ENCODE assay signal across 9 mouse cellular contexts in the genomic region with DNA sequence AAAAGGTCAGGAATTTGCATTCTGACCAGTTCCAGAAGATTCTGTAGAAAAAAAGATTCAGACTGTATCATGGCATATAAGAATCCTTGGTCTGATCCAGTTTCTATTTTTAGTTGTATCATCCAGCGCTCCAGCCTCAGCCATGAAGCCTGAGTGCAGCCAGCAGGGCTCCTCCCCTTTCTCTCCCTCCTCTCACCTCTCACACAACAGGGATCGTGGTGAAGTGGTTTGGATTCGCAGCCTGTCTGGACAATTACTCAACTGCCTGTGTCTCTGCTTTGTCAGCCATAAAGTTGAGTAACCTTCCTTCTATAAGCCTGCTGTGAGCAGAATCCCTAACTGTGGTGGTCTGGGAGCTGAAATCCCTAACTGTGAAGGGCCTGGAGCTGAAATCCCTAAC.
DNase-seq lines count a peak whose midpoint lies in the region; ATAC-seq and TF ChIP-seq lines count a peak whose summit lies in the region.
"Had no signal": no experiment of that assay in that cellular context is flagged by ENCODE, and none has a peak within 500 bp of the region (broad histone marks: within the 10 kb centered on the region; RNA-seq: fewer than 3 reads in every experiment).

No protein-coding gene starts in this region.

- peak; percentile 62 for ATAC-seq in forebrain, postnatal 0 days
- peak; percentile 82 for ATAC-seq in intestine, embryonic 14.5 days (replicated peaks; ENCODE audit: low FRiP score, low TSS enrichment, low read depth)

- H3K4me1 ChIP-seq in forebrain, postnatal 0 days (ENCODE audit: insufficient read depth) = no peaks in the 10 kb centered on the region
- H3K4me1 ChIP-seq in intestine, embryonic 14.5 days (replicated peaks; ENCODE audit: control insufficient read depth, insufficient read depth, low read length) = peaks cover 18% of the 10 kb centered on the region
- peaks cover 42% of the 10 kb centered on the region for H3K4me1 ChIP-seq in midbrain, embryonic 10.5 days
- H3K4me1 ChIP-seq: liver, embryonic 15.5 days had no signal

- 6% methylated on average over 3 of the region's 3 CpGs for WGBS in forebrain, postnatal 0 days
- 8% methylated on average over 3 of the region's 3 CpGs for WGBS in intestine, embryonic 14.5 days
- whole genome bisulfite sequencing in midbrain, embryonic 10.5 days = 7% methylated on average over 3 of the region's 3 CpGs

- TF ChIP-seq CTCF in forebrain, postnatal 0 days (IDR thresholded peaks at IDR 0.05; ENCODE audit: low read depth) = no peak

- no peak overlapping the region for H3K27ac ChIP-seq in forebrain, postnatal 0 days (ENCODE audit: low read depth, low read length)
- peak overlapping the region; percentile 76 for H3K27ac ChIP-seq in intestine, embryonic 14.5 days (ENCODE audit: low read depth)
- H3K27ac ChIP-seq in midbrain, embryonic 10.5 days (replicated peaks) = peak overlapping the region; percentile 70
- H3K27ac ChIP-seq: liver, embryonic 15.5 days had no signal

- peak; percentile 27 for DNase-seq in urinary bladder, postnatal 25 days (ENCODE audit: low spot score)
- no peak for DNase-seq in urinary bladder, adult 2 months (ENCODE audit: low spot score)
- no peak for DNase-seq in forebrain, postnatal 0 days
- peak; percentile 66 for DNase-seq in intestine, embryonic 14.5 days (ENCODE audit: low spot score)
- peak; percentile 55 for DNase-seq in midbrain, embryonic 10.5 days (ENCODE audit: low spot score)
- DNase-seq in cerebellum, adult 8-10 months = no peak
- no peak for DNase-seq in cerebellum, postnatal 4 days (ENCODE audit: low spot score in 2 of 2)
- no peak for DNase-seq in right cerebral cortex, postnatal 25 days

- H3K4me2 ChIP-seq in forebrain, postnatal 0 days (ENCODE audit: low read depth) = no peak overlapping the region
- H3K4me2 ChIP-seq in intestine, embryonic 14.5 days (ENCODE audit: low read length) = no peak overlapping the region
- H3K4me2 ChIP-seq: liver, embryonic 15.5 days had no signal

- H3K36me3 ChIP-seq in forebrain, postnatal 0 days (ENCODE audit: insufficient read depth) = no peaks in the 10 kb centered on the region; the same call in 1 of the 2 replicates
- H3K36me3 ChIP-seq in intestine, embryonic 14.5 days (ENCODE audit: control insufficient read depth, insufficient read depth, low read length) = no peaks in the 10 kb centered on the region
- no peaks in the 10 kb centered on the region for H3K36me3 ChIP-seq in midbrain, embryonic 10.5 days
- H3K36me3 ChIP-seq: liver, embryonic 15.5 days had no signal

- no peaks in the 10 kb centered on the region for H3K27me3 ChIP-seq in forebrain, postnatal 0 days (ENCODE audit: insufficient read depth, low read length)
- H3K27me3 ChIP-seq in intestine, embryonic 14.5 days (replicated peaks; ENCODE audit: control insufficient read depth, insufficient read depth, low read length) = no peaks in the 10 kb centered on the region
- H3K27me3 ChIP-seq in midbrain, embryonic 10.5 days (ENCODE audit: low read depth, poor library complexity, severe bottlenecking) = peaks cover 9% of the 10 kb centered on the region
- H3K27me3 ChIP-seq: liver, embryonic 15.5 days had no signal

- no peak overlapping the region for H3K9ac ChIP-seq in forebrain, postnatal 0 days
- H3K9ac ChIP-seq in intestine, embryonic 14.5 days (ENCODE audit: low read length) = no peak overlapping the region
- H3K9ac ChIP-seq: liver, embryonic 15.5 days had no signal

- H3K4me3 ChIP-seq in forebrain, postnatal 0 days (ENCODE audit: low read depth, low read length) = no peak overlapping the region
- H3K4me3 ChIP-seq in intestine, embryonic 14.5 days (ENCODE audit: low read depth, low read length) = no peak overlapping the region
- no peak overlapping the region for H3K4me3 ChIP-seq in midbrain, embryonic 10.5 days
- H3K4me3 ChIP-seq: liver, embryonic 15.5 days had no signal

- H3K9me3 ChIP-seq in forebrain, postnatal 0 days (ENCODE audit: low read length) = no peaks in the 10 kb centered on the region
- no peaks in the 10 kb centered on the region for H3K9me3 ChIP-seq in intestine, embryonic 14.5 days (ENCODE audit: control insufficient read depth, low read length)
- H3K9me3 ChIP-seq in midbrain, embryonic 10.5 days (replicated peaks) = no peaks in the 10 kb centered on the region
- H3K9me3 ChIP-seq: liver, embryonic 15.5 days had no signal

Comparison
In these comparisons a context has a peak if more than half of its experiments do, and no peak if none do; other contexts are left out.
1. DNase-seq: peak in urinary bladder, postnatal 25 days (single experiment), intestine, embryonic 14.5 days (single experiment) and midbrain, embryonic 10.5 days (single experiment); none in urinary bladder, adult 2 months (single experiment), forebrain, postnatal 0 days (single experiment), cerebellum, adult 8-10 months (single experiment), cerebellum, postnatal 4 days (0 of 2) and right cerebral cortex, postnatal 25 days (single experiment).